Mouse (Mus musculus): Measurements from ENCODE around the gene Tspan14.

The Tspan14 gene

DNA sequence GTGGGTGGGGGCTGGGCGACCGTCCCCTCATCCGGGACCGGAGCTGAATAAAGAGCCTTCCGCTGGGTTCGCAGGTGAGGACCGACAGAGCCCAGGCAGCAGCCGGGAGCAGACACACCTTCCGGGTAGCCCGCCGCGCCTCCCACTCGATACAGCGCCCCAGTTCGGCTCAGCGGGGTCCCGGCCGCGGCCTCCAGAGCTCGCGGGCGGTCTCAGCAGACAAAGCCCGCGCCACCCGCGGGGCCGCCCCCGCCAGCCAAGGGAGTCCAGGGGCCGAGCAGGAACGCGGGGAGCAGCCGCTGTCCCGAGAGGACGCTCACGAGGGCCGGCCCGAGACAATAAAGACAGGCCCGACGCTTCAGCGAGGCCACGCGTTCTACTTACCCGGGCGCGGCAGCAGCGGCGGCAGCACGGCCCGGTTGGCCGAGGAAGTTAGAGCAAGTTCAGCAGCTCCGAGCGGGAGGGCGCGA, at the start of gene Tspan14:
Gene Tspan14 (minus strand): TSS at position 416 of the 470 bp plus-strand sequence.
- no peak for DNase-seq (ENCODE audit: low read depth, low spot score)

DNA sequence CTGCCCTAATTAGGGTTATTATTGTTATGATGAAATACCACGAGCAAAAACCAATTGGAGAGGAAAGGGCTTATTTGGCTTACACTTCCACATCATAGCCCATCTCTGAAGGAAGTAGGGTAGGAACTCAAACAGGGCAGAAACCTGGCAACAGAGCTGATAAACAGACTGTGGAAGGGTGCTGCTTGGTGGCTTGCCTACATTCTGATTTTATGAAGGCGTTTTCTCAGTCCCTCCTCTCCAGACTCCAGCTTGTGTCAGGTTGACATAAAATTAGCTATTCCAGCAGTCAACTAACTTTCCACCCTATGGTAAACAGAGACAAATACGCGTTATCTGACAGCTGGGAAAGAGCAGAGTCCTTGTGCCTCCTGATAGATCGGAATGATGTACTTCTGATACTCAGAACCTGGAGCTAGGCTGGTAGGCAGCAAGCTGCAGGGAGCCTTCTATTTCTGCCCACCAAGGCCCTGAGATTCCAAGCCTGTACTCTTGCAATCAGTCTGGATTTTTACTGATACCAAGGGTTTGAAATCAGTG, 48.2 kb upstream of the Tspan14 start:
- DNase-seq (ENCODE audit: low read depth, low spot score), result no peak

DNA sequence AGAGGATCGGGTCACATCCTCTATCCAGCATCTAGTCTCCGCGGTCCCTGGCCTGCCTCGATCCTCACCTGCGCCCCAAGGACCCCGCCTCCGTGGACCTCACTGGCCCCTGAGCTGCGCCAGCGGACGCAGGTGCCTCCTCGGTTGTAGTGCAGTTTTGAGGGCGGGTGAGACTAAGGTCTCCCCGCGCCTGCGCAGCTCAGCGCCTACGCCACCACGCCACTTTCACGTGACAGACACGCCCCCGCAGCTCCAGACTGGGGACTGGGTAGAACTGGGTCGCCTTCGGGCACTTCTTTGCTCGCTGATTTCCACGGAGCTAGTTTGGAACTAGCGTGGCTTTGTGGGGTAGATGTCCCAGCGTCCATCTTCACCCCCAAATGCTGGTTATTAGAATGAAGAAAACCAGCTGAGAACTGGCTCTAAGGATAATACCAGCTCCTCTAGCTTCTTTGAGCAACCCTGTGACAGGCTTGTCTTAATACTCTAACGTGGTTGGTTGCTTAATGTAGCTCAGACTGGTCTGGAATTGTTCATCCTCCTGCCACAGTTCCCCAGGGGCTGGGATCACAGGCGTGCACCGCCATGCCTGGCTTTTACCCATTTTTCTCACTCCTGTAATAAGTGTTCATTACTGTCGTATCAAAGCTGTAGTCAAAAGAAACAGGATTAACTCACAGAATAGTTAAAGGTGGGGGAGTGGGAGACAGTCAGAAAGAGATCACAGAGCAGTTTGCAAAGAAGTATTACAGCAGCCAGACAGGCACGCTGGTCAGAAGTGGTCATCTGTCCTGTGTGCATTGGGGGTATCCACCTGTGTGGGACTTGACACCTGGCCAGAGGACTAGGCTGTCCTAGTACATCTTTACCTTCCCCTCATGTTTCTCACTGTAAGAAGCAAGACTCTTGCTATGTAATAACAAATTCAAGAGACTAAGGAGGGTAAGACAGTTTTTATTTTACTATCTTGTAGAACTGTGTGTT, 47.3 kb upstream of the Tspan14 start, which contains the start of gene Fam213a:
Gene Fam213a (minus strand): TSS at position 159 of the 984 bp plus-strand sequence.
- peak; percentile 81 for DNase-seq (ENCODE audit: low read depth, low spot score)

DNA sequence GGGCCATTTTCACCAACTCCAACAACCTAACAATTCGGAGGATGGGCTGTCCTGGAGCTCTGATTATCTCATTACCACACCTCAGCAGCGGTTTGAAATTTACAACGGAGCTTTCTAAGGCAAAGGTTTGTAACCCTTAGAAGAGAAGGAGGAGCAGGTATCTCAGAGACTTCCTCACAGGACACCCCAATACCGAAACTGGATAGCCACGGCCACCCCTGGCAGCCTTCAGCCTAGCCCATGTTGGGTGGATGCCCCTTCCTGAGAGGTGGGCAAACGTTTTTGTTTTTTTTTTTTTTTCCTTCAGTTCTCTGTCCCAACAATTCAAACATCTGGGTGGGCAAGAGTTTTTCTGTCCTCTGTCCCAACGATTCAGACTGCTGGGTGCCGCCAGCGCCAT, 46.5 kb upstream of the Tspan14 start:
- DNase-seq (ENCODE audit: low read depth, low spot score), result no peak

DNA sequence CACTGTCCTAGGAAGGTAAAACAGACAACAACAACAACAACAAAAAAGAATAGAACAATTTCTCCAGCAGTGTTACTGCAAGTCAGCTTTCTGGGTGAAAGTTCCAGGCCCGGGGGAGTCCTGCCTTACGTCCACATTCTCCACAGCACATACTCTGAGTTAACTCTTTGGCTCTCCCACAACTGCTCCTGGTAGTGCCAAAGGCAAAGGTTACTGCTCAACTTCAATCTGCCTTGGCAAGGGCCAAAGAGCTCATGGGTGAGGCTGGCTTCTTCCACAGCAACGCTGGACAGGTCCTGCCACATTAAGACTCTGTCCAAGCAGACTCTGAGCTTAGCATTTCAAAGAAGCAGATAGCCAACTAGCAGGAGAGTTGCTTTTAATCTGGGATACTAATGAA, 45.3 kb upstream of the Tspan14 start:
- no peak for DNase-seq (ENCODE audit: low read depth, low spot score)

DNA sequence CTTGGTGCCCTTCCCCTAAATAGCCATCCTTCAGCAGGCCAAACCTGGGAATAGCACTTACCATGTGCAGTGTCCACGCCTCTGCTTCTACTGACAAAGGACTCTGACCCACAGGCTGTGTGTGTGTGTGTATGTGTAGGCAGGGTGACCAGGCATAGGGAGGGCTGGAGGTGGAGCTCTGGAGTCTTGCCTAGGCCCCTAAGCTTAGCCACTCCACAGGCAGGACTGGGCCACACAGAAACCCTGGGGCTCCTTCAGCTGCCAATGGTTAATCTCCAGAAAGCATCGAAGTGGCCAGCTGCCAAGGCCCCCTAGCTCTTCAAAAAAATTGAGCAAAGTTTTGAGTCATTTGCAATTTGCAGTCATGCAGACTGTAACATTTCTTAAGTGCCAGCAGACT, 41.5 kb upstream of the Tspan14 start:
- DNase-seq (ENCODE audit: low read depth, low spot score), result no peak

DNA sequence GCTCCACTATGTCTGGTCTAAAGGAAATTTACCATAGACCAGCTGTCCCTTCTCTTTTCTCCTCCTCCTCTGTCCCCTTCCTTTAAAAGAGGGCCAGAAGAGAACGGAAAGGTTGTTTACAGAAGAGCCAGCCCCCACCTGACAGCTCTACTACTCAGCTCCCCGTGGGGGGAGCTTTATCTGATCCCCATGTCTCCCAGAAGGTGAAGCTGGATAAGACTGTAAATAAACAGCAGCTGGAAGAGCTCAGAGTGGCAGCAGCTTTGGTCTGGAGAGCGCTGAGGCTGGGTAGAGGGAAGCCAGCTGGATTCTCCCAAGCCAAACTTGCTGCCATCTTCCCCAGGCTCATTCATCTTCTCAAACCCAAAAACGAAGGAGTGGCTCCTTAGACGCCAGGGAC, 41.0 kb upstream of the Tspan14 start:
- DNase-seq (ENCODE audit: low read depth, low spot score), result no peak

DNA sequence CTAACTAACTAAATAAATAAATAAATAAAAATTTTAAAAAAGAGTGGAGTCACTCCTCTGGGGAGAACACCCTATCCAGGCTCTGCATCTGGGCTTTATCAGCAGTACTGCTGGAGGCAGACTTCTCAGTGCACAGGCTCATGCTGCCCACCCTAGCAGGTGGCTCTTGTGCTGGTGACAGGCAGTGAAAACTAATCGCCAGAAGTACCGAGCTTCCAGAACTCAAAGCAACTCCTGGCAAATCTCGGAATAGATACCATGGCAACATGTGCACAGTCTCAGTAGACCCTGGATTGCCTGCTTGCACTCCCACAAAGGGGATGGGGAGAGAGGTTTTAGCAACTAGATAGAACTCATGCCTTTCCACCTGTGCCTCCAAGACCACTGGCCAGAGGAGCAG, 40.3 kb upstream of the Tspan14 start:
- no peak for DNase-seq (ENCODE audit: low read depth, low spot score)

DNA sequence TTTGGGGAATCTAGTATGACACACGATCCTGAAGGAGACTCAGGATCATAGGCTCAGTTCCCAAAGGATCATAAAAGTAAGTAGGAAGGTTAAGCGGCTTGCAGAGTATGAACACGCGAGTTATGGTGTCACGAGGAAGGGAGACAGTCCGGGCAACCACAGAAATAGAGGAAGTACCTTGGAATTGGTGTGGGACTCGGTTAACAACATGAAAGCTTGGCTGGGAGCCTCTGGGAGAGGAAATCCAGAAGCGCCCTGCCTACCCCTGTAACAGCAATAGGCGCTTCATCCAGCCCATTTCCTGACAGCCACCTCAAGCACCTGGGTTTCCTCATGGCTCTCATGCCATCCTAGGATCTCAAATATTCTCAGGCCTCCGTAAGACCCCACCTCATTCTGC, 39.7 kb upstream of the Tspan14 start:
- DNase-seq (ENCODE audit: low read depth, low spot score), result no peak

DNA sequence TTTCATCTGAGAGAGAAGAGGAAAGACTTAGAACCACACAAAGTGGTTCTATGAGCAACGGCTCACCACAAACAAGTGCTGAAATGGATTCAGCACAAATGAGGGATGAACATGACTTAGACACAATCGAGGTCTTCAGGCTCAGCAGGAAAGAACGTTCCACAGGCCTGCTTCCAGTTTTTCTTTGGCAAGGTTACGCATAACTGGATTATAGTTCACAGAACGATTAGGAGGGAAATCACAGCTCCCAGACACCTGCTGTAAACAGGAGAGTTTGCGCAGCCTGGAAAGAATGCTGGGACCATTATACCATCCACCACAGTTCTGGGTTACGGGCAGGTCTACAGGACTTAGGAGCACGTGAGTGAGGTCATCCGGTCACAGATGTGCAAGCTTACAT, 39.1 kb upstream of the Tspan14 start:
- DNase-seq (ENCODE audit: low read depth, low spot score), result no peak

DNA sequence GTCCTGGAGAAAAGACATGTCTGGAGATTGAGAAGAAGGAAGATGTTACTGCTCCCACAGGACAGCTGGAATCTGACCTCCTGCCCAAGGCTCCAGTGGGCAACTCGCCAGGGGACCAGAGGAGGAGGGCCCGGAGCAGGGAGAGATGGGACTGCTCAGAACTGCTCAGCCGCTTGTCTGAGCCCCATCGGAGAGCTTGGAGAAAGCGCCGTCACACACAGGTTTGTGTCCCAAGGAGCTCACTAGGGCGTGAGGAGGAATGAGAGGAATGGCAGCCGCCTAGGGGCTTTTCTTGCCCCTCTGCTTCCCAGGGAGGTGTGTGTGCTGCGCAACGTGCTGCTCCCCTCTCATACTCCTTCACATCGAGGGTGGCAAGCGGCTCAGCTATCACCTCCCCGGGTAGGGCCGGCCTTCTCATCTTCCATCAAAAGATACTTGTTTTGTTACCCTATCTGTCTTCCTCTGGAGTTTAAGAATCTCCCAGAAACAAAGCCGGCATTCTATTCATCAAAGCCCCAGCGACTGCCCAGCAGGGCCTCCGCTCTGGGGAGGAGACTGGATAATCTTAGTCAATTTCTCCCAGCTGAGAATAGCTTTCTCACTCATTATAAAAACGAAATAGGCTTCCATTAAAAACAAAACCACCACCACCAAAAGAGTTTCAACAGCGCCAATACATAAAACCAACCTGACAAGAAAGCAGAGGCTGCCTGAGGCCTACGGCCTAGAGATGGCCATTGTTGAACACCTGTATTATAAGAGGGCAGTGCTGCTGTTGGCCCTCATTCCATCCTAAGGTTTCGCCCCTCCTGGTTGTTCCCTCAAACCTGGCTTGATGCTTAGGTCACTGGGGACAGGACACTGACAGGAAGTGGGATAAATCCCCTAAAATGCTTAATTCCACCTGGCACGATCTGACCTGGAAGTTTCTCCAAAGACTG, 37.9 kb upstream of the Tspan14 start:
- DNase-seq (ENCODE audit: low read depth, low spot score), result no peak

DNA sequence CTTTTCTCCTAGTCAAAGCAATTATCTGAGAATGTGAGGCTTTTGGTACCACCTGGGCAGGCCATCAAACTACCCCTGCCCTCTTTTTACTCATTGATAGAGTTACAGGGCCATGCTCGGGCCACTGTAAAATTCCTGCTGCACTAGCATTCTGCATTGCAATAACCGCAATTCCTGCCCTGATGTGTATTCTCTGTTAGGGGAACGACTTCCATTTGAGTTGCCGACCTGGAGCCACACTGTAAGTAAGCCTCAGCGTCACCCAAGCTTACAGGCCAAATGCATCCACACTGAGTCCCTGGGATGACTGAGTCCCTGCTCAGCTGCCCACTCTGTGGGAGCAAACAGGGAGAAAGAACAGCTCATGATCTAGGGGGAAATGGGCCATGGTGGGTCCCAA, 35.0 kb upstream of the Tspan14 start:
- DNase-seq (ENCODE audit: low read depth, low spot score), result no peak

DNA sequence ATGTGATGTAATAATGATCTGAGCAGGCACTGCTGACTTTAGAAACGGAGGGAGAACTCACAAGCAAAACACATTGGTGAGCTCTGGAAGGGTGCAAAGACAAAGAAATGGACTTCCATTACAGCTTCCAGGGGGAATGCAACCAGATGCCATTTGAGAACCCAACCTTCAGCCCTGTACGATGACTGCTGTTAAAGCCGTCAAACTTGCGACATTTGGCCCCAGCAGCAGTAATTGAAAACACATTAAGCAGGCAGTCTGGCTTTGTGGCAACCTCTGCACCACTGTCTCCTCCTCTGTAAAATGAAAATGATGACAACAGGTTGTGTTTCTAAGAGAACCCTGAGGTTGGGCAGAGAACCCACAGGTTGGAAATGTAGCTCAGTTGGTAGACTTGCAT, 34.2 kb upstream of the Tspan14 start:
- DNase-seq (ENCODE audit: low read depth, low spot score), result no peak

DNA sequence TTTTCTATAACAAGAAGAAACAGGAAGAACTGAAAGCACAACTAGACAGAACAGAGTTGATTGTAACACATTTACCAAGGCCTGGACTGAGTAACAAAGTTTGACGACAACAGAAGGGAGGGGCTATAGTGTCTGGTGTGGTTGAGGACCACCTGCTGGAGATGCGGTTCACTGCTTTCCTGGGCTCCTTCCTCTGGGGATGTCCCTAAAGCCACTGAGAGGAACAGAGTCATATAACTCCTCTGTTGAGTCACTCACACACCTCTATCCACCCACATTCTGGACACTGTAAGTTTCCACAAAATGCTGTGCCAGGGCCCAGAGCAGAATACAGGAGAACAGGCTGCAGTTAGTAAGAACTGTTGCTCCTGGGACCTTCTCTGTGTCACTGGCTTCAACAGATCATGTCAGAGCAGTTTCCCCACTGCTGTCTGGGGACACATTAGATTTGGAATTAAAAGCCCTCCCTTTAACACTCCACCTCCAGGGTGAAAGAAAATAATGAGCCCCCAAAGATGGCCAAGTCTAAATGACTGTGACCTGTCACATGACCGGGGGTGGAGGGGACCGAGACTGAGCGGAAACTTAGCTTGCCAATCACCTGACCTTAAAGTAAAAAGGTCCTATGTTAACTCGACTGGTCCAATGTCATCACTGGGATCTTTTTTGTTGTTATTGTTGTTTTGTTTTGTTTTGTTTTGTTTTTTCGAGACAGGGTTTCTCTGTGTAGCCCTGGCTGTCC, 33.5 kb upstream of the Tspan14 start:
- DNase-seq (ENCODE audit: low read depth, low spot score), result no peak

DNA sequence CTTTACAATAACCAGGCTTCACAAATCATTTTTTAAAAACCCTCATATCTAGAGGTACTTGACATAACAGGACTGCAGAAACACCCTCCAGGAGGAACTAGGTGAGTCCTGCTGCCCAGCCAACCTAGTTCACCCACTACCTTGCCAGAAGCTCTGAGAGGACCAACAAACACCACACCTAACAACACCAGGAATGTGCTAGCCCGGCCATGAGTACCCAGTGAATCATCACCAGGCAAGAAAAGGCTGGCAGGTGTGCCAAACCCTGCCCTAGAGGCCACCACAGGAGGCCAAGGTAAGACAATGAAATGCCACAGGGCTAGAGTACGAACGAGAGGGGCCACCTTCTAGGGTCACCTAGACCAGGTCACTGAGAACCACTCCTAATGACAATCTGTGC, 29.6 kb upstream of the Tspan14 start:
- DNase-seq (ENCODE audit: low read depth, low spot score), result no peak

DNA sequence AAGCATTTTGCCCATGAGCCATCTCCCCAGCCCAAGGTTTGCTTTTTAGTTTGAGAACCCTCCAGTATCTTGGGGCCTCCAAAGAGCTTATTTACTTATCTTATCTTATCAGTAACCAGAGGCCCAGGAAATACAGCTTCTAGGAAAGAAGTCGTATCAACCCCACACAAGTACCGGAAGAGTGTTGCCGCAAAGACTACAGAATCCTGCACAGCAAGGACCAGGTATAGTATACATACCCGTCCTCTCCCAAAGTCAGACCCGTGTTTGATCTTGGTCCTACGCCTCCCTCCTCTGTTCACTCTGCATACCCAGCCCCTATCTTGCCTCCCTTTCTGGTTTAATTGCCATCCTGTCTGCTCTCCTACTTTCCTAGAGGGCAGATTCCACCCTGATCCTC, 25.9 kb upstream of the Tspan14 start:
- no peak for DNase-seq (ENCODE audit: low read depth, low spot score)

DNA sequence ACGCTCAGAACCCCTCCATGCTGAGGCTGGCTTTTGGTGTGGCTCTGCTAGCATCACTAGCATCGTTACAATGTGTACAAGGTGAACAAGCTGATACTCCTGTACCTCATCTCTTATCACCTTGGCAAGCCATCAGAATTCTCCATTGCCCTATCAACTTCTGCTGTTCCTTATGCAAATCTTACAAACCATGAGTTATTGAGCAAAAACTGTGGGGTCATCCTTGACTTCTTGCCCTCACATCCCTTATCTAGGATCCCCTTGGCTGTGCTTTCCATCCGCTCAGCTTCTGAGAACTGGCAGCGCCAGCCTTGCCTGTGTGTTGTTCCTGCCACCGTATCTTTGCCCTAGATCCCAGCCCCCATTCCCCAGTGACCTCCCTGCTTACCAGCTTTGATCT, 22.2 kb upstream of the Tspan14 start:
- no peak for DNase-seq (ENCODE audit: low read depth, low spot score)

DNA sequence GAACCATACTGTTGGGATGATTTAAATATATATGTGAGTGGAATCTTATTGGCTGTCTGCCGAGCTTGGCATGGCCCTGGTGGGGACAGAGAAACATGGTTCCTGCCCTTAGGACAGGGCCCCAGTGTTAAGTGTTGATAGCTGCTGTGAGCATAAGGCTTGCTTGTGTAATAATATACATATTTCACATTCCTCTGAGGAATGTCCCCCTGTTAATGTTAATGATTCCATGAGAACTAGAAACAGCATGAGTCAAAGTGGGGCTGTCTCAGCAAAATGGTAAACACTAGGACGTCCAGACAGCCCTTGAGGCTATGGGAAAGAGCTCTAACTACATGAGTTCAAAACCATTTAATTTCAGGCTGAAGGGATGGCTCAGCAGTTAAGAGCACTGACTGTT, 20.6 kb upstream of the Tspan14 start:
- no peak for DNase-seq (ENCODE audit: low read depth, low spot score)

DNA sequence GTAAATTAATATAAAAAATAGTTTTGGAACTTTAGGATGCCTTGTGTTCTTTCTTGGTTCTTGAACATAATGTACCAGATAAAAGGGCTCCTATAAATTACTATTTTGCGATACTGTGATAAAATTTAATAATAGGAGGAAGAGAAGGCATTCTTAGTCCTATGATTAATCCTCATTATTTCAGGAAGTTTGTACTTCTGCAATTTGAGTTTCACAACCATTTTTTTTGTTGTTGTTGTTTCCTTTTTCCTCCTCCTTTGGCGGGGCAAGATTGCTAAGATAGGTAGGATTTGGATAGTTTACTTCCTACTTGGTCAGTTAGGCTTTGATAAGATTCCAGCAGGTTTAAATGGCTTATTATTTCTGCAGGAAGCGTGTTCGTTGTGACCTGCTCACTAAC, 19.0 kb upstream of the Tspan14 start:
- DNase-seq (ENCODE audit: low read depth, low spot score), result no peak

DNA sequence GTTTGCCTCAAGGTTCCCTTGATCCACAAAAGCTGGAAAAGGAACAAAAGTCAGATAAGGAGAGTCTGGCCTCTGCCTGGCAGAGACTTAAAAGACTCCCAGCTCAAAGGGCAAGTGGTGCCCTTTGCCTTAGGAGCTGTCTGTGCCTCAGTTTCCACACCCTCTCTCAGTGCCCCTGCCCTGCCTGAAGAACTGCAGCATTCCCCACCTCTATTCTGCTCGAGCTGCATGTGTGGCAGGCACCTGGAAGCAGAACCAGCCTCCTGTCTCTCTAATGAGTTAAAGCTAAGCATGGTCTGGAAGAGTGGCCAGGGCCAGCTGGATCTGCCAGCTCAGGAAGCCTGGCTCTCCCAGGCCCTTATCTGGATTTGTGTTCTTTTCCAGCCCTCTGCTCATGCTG, 13.1 kb upstream of the Tspan14 start:
- DNase-seq (ENCODE audit: low read depth, low spot score), result no peak

DNA sequence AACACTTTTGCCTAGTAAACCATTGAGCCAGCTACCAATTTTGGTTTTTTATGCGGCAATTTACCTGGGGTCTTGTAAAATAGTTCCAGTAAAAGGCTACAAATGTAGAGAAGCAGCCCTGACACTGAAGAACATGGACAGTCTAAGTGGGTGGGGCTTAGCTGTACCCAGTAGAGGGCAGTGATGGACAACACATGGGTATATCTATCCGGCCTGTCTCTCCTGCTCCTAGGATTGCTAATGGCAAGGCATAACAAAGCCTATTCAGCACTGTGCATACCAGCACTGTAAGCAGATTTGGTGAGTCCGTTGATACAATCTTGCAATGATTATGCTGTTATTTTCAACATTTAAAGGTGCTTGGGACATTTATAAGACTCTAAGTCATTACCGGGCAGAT, 12.4 kb upstream of the Tspan14 start:
- DNase-seq (ENCODE audit: low read depth, low spot score), result peak; percentile 57
